Mouse (Mus musculus) spleen, adult 2 months (tissue): ENCODE measurements at regions not wholly inside any gene's neighbourhood (a gene's known extent, or its start where the extent isn't known, plus 50 kb on each side); places are given as distances from the start of the nearest gene placed in this dataset.

ENCODE experiments used
- CTCF ChIP-seq: fragments of 200-500 bp; IDR thresholded peaks from 2 replicates; pipeline ENCODE4 v1.5.1; 2011; ENCODE audit warnings: mild to moderate bottlenecking, inconsistent platforms; ENCODE audit not compliant: insufficient read depth, insufficient read length, insufficient replicate concordance; ENCODE audit errors: extremely low read depth
- POLR2A ChIP-seq: fragments of 200-500 bp; IDR thresholded peaks from 2 replicates; pipeline ENCODE4 v1.6.1; 2011; ENCODE audit warnings: low read depth, low read length, inconsistent platforms

DNA sequence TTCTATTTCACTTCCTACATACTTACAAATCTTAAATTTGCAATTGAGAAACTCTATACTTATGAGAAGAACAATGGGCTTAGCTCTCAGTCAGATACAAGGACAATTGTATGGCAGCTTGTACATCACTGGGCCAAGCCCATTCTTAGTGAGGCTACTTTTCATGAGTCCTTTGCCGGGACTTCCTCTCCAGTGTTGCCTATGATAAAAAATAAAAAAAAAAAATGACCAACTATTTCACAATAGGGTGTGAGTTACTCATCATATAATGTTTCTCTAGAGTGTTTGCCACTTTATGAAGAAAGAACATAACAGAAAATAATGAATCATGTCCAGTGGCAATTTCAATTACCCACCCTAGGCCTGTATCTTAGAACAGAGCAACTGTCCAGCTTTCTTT, 96.1 kb upstream of the Acvr2a start:
- no peak for TF ChIP-seq CTCF
- TF ChIP-seq POLR2A: no peak
